Mouse (Mus musculus): ENCODE results near the gene Wdr31. TPM values are rescaled to one million over a fixed set of nuclear protein-coding genes. Genes with fewer than 3 reads are reported as not detected.

Gene Wdr31
- polyA plus RNA-seq, 1 experiment: 2.6 TPM

DNA sequence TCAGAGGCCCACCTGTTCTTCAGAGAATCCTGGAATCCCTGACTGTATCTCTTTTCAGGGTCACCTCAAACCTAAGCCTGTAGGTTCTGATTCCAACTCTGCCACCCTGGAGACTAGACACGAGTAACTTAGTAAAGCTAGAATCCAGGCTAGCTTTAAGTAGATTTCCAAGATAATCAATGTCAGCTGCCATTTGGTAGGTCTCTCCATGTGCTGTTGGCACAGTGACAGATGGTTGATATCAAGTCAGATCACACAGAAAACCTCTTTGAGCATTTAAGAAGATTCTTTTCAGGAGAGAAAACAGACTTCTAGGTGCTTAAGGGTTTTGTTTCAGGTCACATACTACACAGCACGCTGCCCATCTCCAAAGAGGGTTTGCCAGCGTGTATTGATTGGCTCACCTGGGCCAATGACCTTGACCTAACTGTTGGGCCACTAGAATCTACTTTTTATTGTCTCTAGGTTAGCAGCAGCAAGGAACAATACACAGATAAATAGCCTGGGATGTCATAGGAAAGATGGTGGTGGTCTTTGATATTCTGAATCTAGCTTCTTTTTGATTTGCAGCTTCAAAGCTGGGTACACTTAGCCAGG, 32.8 kb upstream of the Wdr31 start, which contains the start of gene Hdhd3:
Hdhd3 (minus strand) TSS at position 94 of the 597 bp plus-strand sequence.
- Histone ChIP-seq H3ac (ENCODE audit: control insufficient read depth, insufficient read length, low read depth) (peak within 1 kb of the TSS; percentile 81), H3K27me3 (ENCODE audit: control insufficient read depth, insufficient read depth, insufficient read length) (no peaks in the 10 kb centered on the region), H3K79me3 (ENCODE audit: low read depth) (no peaks in the 10 kb centered on the region), H3K4me3 (ENCODE audit: insufficient read depth, poor library complexity, severe bottlenecking) (peak within 1 kb of the TSS; percentile 91), H3K79me2 (ENCODE audit: control insufficient read depth, insufficient read depth) (no peaks in the 10 kb centered on the region), H3K36me3 (ENCODE audit: control insufficient read depth, insufficient read depth) (peaks cover 22% of the 10 kb centered on the region)
- TF ChIP-seq FOSL1 (IDR thresholded peaks at IDR 0.05; ENCODE audit: insufficient read depth, low read length, poor library complexity, severe bottlenecking) (no peak), USF1 (IDR thresholded peaks at IDR 0.05; ENCODE audit: low read depth) (no peak), MYOG (IDR thresholded peaks at IDR 0.05; ENCODE audit: control insufficient read depth, extremely low read depth, insufficient read length) (no peak)

DNA sequence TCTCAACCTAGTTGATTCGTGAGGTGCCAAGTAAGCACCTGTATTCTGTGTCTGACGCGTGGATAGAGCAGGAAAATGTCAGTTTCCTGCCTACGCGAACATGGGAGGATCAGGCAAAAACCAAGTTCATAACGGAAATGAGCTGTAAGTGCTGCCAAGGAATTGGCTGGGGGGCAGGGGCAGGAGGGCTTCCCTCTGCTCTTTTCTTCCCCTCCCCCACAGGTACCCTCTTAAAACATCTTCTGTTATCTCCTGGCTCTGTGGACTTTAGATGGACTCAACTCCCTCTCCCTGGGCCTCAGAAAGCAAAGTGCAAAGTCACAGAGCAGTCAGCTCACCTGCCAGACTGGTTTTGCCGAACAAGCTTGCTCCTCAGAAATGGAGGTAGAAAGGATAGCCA, 32.3 kb upstream of the Wdr31 start:
- Histone ChIP-seq H3K36me3 (ENCODE audit: control insufficient read depth, insufficient read depth) (peaks cover 17% of the 10 kb centered on the region), H3ac (ENCODE audit: control insufficient read depth, insufficient read length, low read depth) (no peak overlapping the region), H3K79me3 (ENCODE audit: low read depth) (no peaks in the 10 kb centered on the region), H3K79me2 (ENCODE audit: control insufficient read depth, insufficient read depth) (no peaks in the 10 kb centered on the region), H3K4me3 (ENCODE audit: insufficient read depth, poor library complexity, severe bottlenecking) (no peak overlapping the region), H3K27me3 (ENCODE audit: control insufficient read depth, insufficient read depth, insufficient read length) (no peaks in the 10 kb centered on the region)
- no peak for TF ChIP-seq MYOG (IDR thresholded peaks at IDR 0.05; ENCODE audit: control insufficient read depth, extremely low read depth, insufficient read length)
- TF ChIP-seq CTCF (IDR thresholded peaks at IDR 0.05; ENCODE audit: control insufficient read depth, insufficient read depth, insufficient read length): no peak
- TF ChIP-seq MAX (IDR thresholded peaks at IDR 0.05): no peak
- TF ChIP-seq FOSL1 (IDR thresholded peaks at IDR 0.05; ENCODE audit: insufficient read depth, low read length, poor library complexity, severe bottlenecking): no peak
- no peak for TF ChIP-seq CEBPB (IDR thresholded peaks at IDR 0.05; ENCODE audit: low read depth)
- no peak for TF ChIP-seq USF1 (IDR thresholded peaks at IDR 0.05; ENCODE audit: low read depth)
- no peak for TF ChIP-seq MYOD1 (IDR thresholded peaks at IDR 0.05; ENCODE audit: control insufficient read depth, insufficient read length, low read depth)

GRCm38 (mm10) chr4:62501964-62502732, 31.5 kb upstream of the Wdr31 start:
- TF ChIP-seq CTCF (IDR thresholded peaks at IDR 0.05; ENCODE audit: control insufficient read depth, insufficient read depth, insufficient read length) (no peak), USF1 (IDR thresholded peaks at IDR 0.05; ENCODE audit: low read depth) (no peak), MAX (IDR thresholded peaks at IDR 0.05) (peak; percentile 54)
- H3ac ChIP-seq (ENCODE audit: control insufficient read depth, insufficient read length, low read depth): peak overlapping the region; percentile 81
- no peaks in the 10 kb centered on the region for H3K79me2 ChIP-seq (ENCODE audit: control insufficient read depth, insufficient read depth)
- H3K36me3 ChIP-seq (ENCODE audit: control insufficient read depth, insufficient read depth): peaks cover 9% of the 10 kb centered on the region
- no peaks in the 10 kb centered on the region for H3K27me3 ChIP-seq (ENCODE audit: control insufficient read depth, insufficient read depth, insufficient read length)
- peak overlapping the region; percentile 91 for H3K4me3 ChIP-seq (ENCODE audit: insufficient read depth, poor library complexity, severe bottlenecking)
- H3K79me3 ChIP-seq (ENCODE audit: low read depth): no peaks in the 10 kb centered on the region

- TF ChIP-seq CTCF (IDR thresholded peaks at IDR 0.05; ENCODE audit: control insufficient read depth, insufficient read depth, insufficient read length) (no peak), MYOG (IDR thresholded peaks at IDR 0.05; ENCODE audit: control insufficient read depth, extremely low read depth, insufficient read length) (no peak), FOSL1 (IDR thresholded peaks at IDR 0.05; ENCODE audit: insufficient read depth, low read length, poor library complexity, severe bottlenecking) (no peak)
- H3K36me3 ChIP-seq (ENCODE audit: control insufficient read depth, insufficient read depth): peaks cover 8% of the 10 kb centered on the region
- H3K79me3 ChIP-seq (ENCODE audit: low read depth): no peaks in the 10 kb centered on the region
- H3K27me3 ChIP-seq (ENCODE audit: control insufficient read depth, insufficient read depth, insufficient read length): no peaks in the 10 kb centered on the region
- no peaks in the 10 kb centered on the region for H3K79me2 ChIP-seq (ENCODE audit: control insufficient read depth, insufficient read depth)
- H3ac ChIP-seq (ENCODE audit: control insufficient read depth, insufficient read length, low read depth): peak overlapping the region; percentile 81
- H3K4me3 ChIP-seq (ENCODE audit: insufficient read depth, poor library complexity, severe bottlenecking): peak overlapping the region; percentile 91
Observed at GRCm38 (mm10) chr4:62501534-62501933, 30.8 kb upstream of the Wdr31 start.

- Histone ChIP-seq H3K27me3 (ENCODE audit: control insufficient read depth, insufficient read depth, insufficient read length) (no peaks in the 10 kb centered on the region), H3ac (ENCODE audit: control insufficient read depth, insufficient read length, low read depth) (no peak overlapping the region), H3K4me3 (ENCODE audit: insufficient read depth, poor library complexity, severe bottlenecking) (no peak overlapping the region), H3K36me3 (ENCODE audit: control insufficient read depth, insufficient read depth) (peaks cover 8% of the 10 kb centered on the region), H3K79me3 (ENCODE audit: low read depth) (no peaks in the 10 kb centered on the region), H3K79me2 (ENCODE audit: control insufficient read depth, insufficient read depth) (no peaks in the 10 kb centered on the region)
- TF ChIP-seq FOSL1 (IDR thresholded peaks at IDR 0.05; ENCODE audit: insufficient read depth, low read length, poor library complexity, severe bottlenecking) (no peak), CEBPB (IDR thresholded peaks at IDR 0.05; ENCODE audit: low read depth) (no peak), MYOD1 (IDR thresholded peaks at IDR 0.05; ENCODE audit: control insufficient read depth, insufficient read length, low read depth) (no peak), CTCF (IDR thresholded peaks at IDR 0.05; ENCODE audit: control insufficient read depth, insufficient read depth, insufficient read length) (no peak), MAX (IDR thresholded peaks at IDR 0.05) (no peak), USF1 (IDR thresholded peaks at IDR 0.05; ENCODE audit: low read depth) (no peak), MYOG (IDR thresholded peaks at IDR 0.05; ENCODE audit: control insufficient read depth, extremely low read depth, insufficient read length) (no peak)
Observed at GRCm38 (mm10) chr4:62500799-62501198, 30.1 kb upstream of the Wdr31 start.

DNA sequence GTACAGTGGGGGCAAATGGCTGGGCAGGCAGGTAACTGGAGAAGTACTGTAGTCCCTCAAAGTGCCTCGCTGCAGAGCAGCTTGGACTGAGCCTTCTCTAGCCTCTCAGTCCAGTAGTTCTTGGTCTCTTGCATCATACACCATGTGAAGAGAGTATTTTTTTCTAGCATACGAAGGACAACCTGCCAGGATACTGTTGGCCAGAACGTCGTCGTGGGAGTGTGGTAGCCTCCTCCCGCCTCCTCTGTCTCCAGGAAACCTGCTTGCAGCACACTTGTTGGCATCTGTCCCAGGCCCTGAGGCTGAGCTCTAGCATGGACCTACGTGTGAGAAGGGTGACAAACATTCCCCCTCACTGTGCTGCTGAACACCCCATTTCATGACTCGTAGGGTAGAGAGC, 26.1 kb upstream of the Wdr31 start:
- Histone ChIP-seq H3K36me3 (ENCODE audit: control insufficient read depth, insufficient read depth) (peaks cover 8% of the 10 kb centered on the region), H3K4me3 (ENCODE audit: insufficient read depth, poor library complexity, severe bottlenecking) (no peak overlapping the region), H3K27me3 (ENCODE audit: control insufficient read depth, insufficient read depth, insufficient read length) (peaks cover 3% of the 10 kb centered on the region), H3K79me2 (ENCODE audit: control insufficient read depth, insufficient read depth) (no peaks in the 10 kb centered on the region), H3ac (ENCODE audit: control insufficient read depth, insufficient read length, low read depth) (no peak overlapping the region), H3K79me3 (ENCODE audit: low read depth) (no peaks in the 10 kb centered on the region)
- TF ChIP-seq USF1 (IDR thresholded peaks at IDR 0.05; ENCODE audit: low read depth) (no peak), CEBPB (IDR thresholded peaks at IDR 0.05; ENCODE audit: low read depth) (no peak), MYOD1 (IDR thresholded peaks at IDR 0.05; ENCODE audit: control insufficient read depth, insufficient read length, low read depth) (no peak), FOSL1 (IDR thresholded peaks at IDR 0.05; ENCODE audit: insufficient read depth, low read length, poor library complexity, severe bottlenecking) (no peak), MYOG (IDR thresholded peaks at IDR 0.05; ENCODE audit: control insufficient read depth, extremely low read depth, insufficient read length) (no peak), CTCF (IDR thresholded peaks at IDR 0.05; ENCODE audit: control insufficient read depth, insufficient read depth, insufficient read length) (no peak), MAX (IDR thresholded peaks at IDR 0.05) (no peak)
